Mouse (Mus musculus): ENCODE results near the gene Scn4a. TPM values are rescaled to one million over a fixed set of nuclear protein-coding genes. Genes with fewer than 3 reads are reported as not detected.
"Not testable (repeated sequence)": the region's sequence is repeated elsewhere in the genome, so short reads cannot be mapped to it uniquely, and the experiment has no call there.

Scn4a gene
- 0.51 and 1.1 TPM in 2 replicates for polyA plus RNA-seq (2012; rRNA removed)

DNA sequence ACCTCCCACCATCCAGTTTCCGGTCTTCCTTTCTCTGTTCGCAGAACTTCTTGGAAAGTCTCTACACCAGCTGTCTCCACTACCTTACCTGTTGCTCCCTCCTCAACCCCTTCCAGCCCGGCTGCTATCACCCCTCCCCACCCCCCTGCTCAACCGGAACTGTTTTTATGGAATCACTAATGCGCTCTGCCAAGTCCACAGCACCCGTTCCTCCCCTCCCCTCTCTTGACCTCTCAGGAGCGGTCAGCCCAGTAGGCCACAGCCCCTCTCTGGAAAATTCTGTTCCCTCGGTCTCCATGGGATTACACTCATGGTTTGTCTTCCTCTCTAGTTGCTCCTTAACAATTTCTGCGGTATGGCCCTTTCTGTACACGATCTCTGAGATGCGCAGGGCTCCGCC, at the start of gene Scn4a:
TSS of gene Scn4a (minus strand) at position 101 of the 400 bp plus-strand sequence.
- Histone ChIP-seq H3K36me3 (ENCODE audit: control insufficient read depth, insufficient read depth, low read length) (no peaks in the 10 kb centered on the region), H3K27me3 (ENCODE audit: control insufficient read depth, insufficient read depth, low read length) (no peaks in the 10 kb centered on the region), H3K27ac (ENCODE audit: control insufficient read depth, insufficient read depth, low read depth, low read length) (no peak within 1 kb of the TSS), H3K4me1 (ENCODE audit: control insufficient read depth, insufficient read depth, low read length) (no peaks in the 10 kb centered on the region; the same call in 1 of the 2 replicates), H3K4me3 (ENCODE audit: control insufficient read depth, low read depth, low read length) (no peak within 1 kb of the TSS)
- TF ChIP-seq CTCF (IDR thresholded peaks at IDR 0.05; ENCODE audit: control insufficient read depth, insufficient read depth, insufficient replicate concordance, low read depth, low read length) (no peak), POLR2A (IDR thresholded peaks at IDR 0.05; ENCODE audit: control insufficient read depth, low read depth, low read length) (no peak)

GRCm38 (mm10) chr11:106398481-106398880, 45.4 kb upstream of the Scn4a start:
- Histone ChIP-seq H3K27me3 (ENCODE audit: control insufficient read depth, insufficient read depth, low read length) (no peaks in the 10 kb centered on the region), H3K27ac (ENCODE audit: control insufficient read depth, insufficient read depth, low read depth, low read length) (no peak overlapping the region), H3K4me1 (ENCODE audit: control insufficient read depth, insufficient read depth, low read length) (no peaks in the 10 kb centered on the region; the same call in 1 of the 2 replicates), H3K4me3 (ENCODE audit: control insufficient read depth, low read depth, low read length) (no peak overlapping the region), H3K36me3 (ENCODE audit: control insufficient read depth, insufficient read depth, low read length) (no peaks in the 10 kb centered on the region)
- no peak for TF ChIP-seq POLR2A (IDR thresholded peaks at IDR 0.05; ENCODE audit: control insufficient read depth, low read depth, low read length)
- no peak for TF ChIP-seq CTCF (IDR thresholded peaks at IDR 0.05; ENCODE audit: control insufficient read depth, insufficient read depth, insufficient replicate concordance, low read depth, low read length)

- Histone ChIP-seq H3K4me1 (ENCODE audit: control insufficient read depth, insufficient read depth, low read length) (no peaks in the 10 kb centered on the region; the same call in 1 of the 2 replicates), H3K27ac (ENCODE audit: control insufficient read depth, insufficient read depth, low read depth, low read length) (no peak overlapping the region), H3K36me3 (ENCODE audit: control insufficient read depth, insufficient read depth, low read length) (no peaks in the 10 kb centered on the region), H3K4me3 (ENCODE audit: control insufficient read depth, low read depth, low read length) (no peak overlapping the region), H3K27me3 (ENCODE audit: control insufficient read depth, insufficient read depth, low read length) (no peaks in the 10 kb centered on the region)
- peak; percentile 17; the same call in 1 of the 2 replicates for TF ChIP-seq CTCF (IDR thresholded peaks at IDR 0.05; ENCODE audit: control insufficient read depth, insufficient read depth, insufficient replicate concordance, low read depth, low read length)
- no peak for TF ChIP-seq POLR2A (IDR thresholded peaks at IDR 0.05; ENCODE audit: control insufficient read depth, low read depth, low read length)
Observed at GRCm38 (mm10) chr11:106397656-106398055, 44.6 kb upstream of the Scn4a start.

DNA sequence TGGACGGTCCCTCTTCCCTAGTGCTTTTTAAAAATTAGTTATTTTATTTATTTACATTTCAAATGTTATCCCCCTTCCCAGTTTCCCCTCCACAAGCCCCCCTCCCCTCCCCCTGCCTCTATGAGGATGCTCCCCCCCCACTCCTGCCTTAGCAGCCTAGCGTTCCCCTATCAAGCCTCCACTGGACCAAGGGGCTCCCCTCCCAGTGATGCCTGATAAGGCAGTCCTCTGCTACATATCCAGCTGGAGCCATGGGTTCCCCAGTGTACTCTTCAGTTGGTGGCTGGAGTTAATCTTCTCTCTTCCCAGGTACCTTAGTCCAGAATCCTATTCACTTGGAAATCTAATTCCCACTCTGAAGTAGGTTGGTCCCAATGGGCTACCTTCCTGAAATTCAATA, 41.0 kb upstream of the Scn4a start:
- not testable (repeated sequence) for H3K36me3 ChIP-seq (ENCODE audit: control insufficient read depth, insufficient read depth, low read length); H3K4me1 ChIP-seq (ENCODE audit: control insufficient read depth, insufficient read depth, low read length); H3K27me3 ChIP-seq (ENCODE audit: control insufficient read depth, insufficient read depth, low read length); H3K4me3 ChIP-seq (ENCODE audit: control insufficient read depth, low read depth, low read length); H3K27ac ChIP-seq (ENCODE audit: control insufficient read depth, insufficient read depth, low read depth, low read length)

DNA sequence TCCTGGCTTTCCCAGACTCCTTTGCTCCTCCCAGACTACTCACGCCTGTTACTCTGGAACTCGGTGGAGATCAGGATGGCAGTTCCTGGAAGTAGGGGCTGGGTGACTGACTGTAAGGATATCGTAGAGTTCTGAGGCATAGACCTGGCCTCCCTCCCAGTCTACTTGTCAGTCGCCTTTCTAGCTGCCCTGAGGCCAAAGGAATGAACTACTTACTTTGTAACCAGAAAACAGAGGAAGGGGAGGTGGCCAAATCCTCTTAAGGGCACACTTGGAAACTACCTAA, 40.2 kb upstream of the Scn4a start:
- TF ChIP-seq POLR2A (IDR thresholded peaks at IDR 0.05; ENCODE audit: control insufficient read depth, low read depth, low read length), result no peak; the same call in 1 of the 2 replicates
- TF ChIP-seq CTCF (IDR thresholded peaks at IDR 0.05; ENCODE audit: control insufficient read depth, insufficient read depth, insufficient replicate concordance, low read depth, low read length), result no peak
- Histone ChIP-seq H3K36me3 (ENCODE audit: control insufficient read depth, insufficient read depth, low read length) (no peaks in the 10 kb centered on the region), H3K4me1 (ENCODE audit: control insufficient read depth, insufficient read depth, low read length) (peaks cover 2% of the 10 kb centered on the region; the same call in 1 of the 2 replicates)

GRCm38 (mm10) chr11:106392597-106393330, 39.7 kb upstream of the Scn4a start:
- Histone ChIP-seq H3K27me3 (ENCODE audit: control insufficient read depth, insufficient read depth, low read length) (no peaks in the 10 kb centered on the region), H3K36me3 (ENCODE audit: control insufficient read depth, insufficient read depth, low read length) (no peaks in the 10 kb centered on the region), H3K4me1 (ENCODE audit: control insufficient read depth, insufficient read depth, low read length) (peaks cover 2% of the 10 kb centered on the region; the same call in 1 of the 2 replicates), H3K4me3 (ENCODE audit: control insufficient read depth, low read depth, low read length) (no peak overlapping the region), H3K27ac (ENCODE audit: control insufficient read depth, insufficient read depth, low read depth, low read length) (peak overlapping the region; percentile 37; the same call in 1 of the 2 replicates)
- TF ChIP-seq CTCF (IDR thresholded peaks at IDR 0.05; ENCODE audit: control insufficient read depth, insufficient read depth, insufficient replicate concordance, low read depth, low read length), result no peak
- TF ChIP-seq POLR2A (IDR thresholded peaks at IDR 0.05; ENCODE audit: control insufficient read depth, low read depth, low read length), result no peak

More for the DNA sequence above, 40.2 kb upstream of the Scn4a start:
- Histone ChIP-seq H3K27me3 (ENCODE audit: control insufficient read depth, insufficient read depth, low read length) (no peaks in the 10 kb centered on the region), H3K4me3 (ENCODE audit: control insufficient read depth, low read depth, low read length) (no peak overlapping the region; the same call in 1 of the 2 replicates), H3K27ac (ENCODE audit: control insufficient read depth, insufficient read depth, low read depth, low read length) (no peak overlapping the region)

DNA sequence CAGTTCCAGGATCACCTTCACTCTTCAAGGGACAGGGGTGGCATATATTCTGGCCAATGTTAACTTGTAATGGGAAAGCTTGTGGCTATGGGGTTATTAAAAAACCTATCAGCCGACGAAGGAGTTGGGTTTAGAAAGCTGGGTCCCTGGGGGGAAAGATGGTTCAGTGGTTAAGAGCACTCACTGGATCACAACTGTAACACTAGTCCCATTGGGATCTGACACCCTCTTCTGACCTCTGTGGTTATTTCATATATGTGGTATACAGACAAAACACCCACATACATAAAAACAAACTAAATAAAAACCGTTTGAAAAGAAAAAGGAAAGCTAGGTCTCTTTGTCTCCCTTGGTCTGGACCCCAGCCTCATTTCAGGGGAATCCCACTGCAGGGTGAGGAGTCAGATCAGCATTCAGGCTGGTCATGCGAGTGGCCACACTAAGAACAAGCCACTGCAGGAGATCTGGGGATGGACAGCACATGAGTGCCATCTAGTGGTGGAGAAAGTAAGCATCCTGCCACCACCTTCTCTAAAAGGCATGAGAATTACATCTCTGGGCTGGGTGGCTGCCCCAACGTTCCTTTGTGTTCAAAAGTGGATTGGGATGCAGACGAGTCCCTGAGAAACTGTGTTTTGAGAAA, 38.6 kb upstream of the Scn4a start:
- TF ChIP-seq POLR2A (IDR thresholded peaks at IDR 0.05; ENCODE audit: control insufficient read depth, low read depth, low read length) (no peak), CTCF (IDR thresholded peaks at IDR 0.05; ENCODE audit: control insufficient read depth, insufficient read depth, insufficient replicate concordance, low read depth, low read length) (peak; percentile 72; the same call in 1 of the 2 replicates)
- H3K27me3 ChIP-seq (ENCODE audit: control insufficient read depth, insufficient read depth, low read length), result no peaks in the 10 kb centered on the region
- H3K4me1 ChIP-seq (ENCODE audit: control insufficient read depth, insufficient read depth, low read length), result peaks cover 2% of the 10 kb centered on the region; the same call in 1 of the 2 replicates
- H3K4me3 ChIP-seq (ENCODE audit: control insufficient read depth, low read depth, low read length), result no peak overlapping the region
- no peaks in the 10 kb centered on the region for H3K36me3 ChIP-seq (ENCODE audit: control insufficient read depth, insufficient read depth, low read length)
- H3K27ac ChIP-seq (ENCODE audit: control insufficient read depth, insufficient read depth, low read depth, low read length), result no peak overlapping the region
